Mouse (Mus musculus): ENCODE results near the gene Mroh3. TPM values are rescaled to one million over a fixed set of nuclear protein-coding genes. Genes with fewer than 3 reads are reported as not detected.

The Mroh3 gene
- polyA plus RNA-seq, 1 experiment from 2014 or later, result not detected

GRCm38 (mm10) chr1:136231596-136231995 is 19.0 kb upstream of the Mroh3 start:
- Histone ChIP-seq H3K4me3 (ENCODE audit: low read length) (0 out of 2 replicates have a peak overlapping the region, but pooled peaks have one; percentile 3), H3K9ac (ENCODE audit: low read depth, low read length) (no peak overlapping the region)

DNA sequence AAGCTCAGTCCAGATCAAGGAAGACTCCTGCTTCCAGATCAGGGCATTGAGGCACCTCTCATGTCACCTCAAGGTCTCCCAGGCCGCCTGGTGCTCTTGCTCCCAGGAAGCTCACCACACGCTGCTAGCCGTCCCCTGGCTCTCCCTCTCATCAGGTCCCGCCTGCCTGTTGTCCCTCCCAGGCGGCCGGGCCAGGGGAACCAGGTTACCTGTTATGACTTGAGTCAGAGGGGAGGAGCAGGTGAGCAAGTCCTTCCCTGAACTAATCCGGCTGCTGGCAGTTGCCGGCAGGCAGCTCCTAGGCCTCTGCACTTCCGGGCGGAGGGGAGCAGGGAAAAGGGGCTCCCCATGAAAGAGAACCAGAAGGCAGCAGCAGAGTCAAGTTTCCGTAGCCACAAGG is 17.6 kb upstream of the Mroh3 start:
- H3K4me2 ChIP-seq (ENCODE audit: low read length), result peak overlapping the region; percentile 13; the same call in 1 of the 2 replicates

More at GRCm38 (mm10) chr1:136231596-136231995, 19.0 kb upstream of the Mroh3 start:
- 7% methylated on average over 6 of the region's 6 CpGs for WGBS
- Histone ChIP-seq H3K4me2 (ENCODE audit: low read length) (peak overlapping the region; percentile 90), H3K9me3 (ENCODE audit: control insufficient read depth, low read length) (no peaks in the 10 kb centered on the region), H3K27ac (ENCODE audit: low read depth, low read length) (no peak overlapping the region), H3K36me3 (ENCODE audit: control insufficient read depth, insufficient read depth, low read length) (no peaks in the 10 kb centered on the region), H3K27me3 (replicated peaks; ENCODE audit: control insufficient read depth, insufficient read depth, low read length) (no peaks in the 10 kb centered on the region), H3K4me1 (ENCODE audit: control insufficient read depth, insufficient read depth, low read depth, low read length) (peaks cover 29% of the 10 kb centered on the region)
- ATAC-seq, result no peak

DNA sequence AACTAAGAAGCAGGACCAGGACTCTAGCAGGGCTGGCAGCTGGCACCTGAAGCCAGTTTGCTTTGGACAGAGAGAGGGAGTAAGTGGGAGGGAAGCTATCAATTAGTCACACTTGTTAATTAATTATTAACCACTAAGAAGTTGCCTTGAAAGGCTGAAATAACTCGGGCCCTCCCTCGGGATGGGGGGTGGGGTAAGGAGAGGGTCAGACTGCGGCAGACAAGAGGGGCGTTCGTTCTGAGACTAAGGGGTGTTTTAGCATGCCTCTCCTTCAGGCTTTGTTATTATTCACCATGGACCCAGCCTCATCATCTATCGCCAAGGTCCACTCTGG is 16.4 kb upstream of the Mroh3 start:
- WGBS, result 20% methylated on average over 6 of the region's 6 CpGs
- Histone ChIP-seq H3K4me1 (ENCODE audit: control insufficient read depth, insufficient read depth, low read depth, low read length) (peaks cover 34% of the 10 kb centered on the region), H3K9me3 (ENCODE audit: control insufficient read depth, low read length) (no peaks in the 10 kb centered on the region), H3K36me3 (ENCODE audit: control insufficient read depth, insufficient read depth, low read length) (no peaks in the 10 kb centered on the region), H3K4me2 (ENCODE audit: low read length) (no peak overlapping the region), H3K9ac (ENCODE audit: low read depth, low read length) (no peak overlapping the region), H3K27ac (ENCODE audit: low read depth, low read length) (no peak overlapping the region), H3K4me3 (ENCODE audit: low read length) (no peak overlapping the region), H3K27me3 (replicated peaks; ENCODE audit: control insufficient read depth, insufficient read depth, low read length) (no peaks in the 10 kb centered on the region)
- no peak for ATAC-seq

More for the DNA sequence above, 17.6 kb upstream of the Mroh3 start:
- H3K36me3 ChIP-seq (ENCODE audit: control insufficient read depth, insufficient read depth, low read length), result no peaks in the 10 kb centered on the region
- no peak overlapping the region for H3K27ac ChIP-seq (ENCODE audit: low read depth, low read length)
- WGBS, result 45% methylated on average over 11 of the region's 11 CpGs
- peak overlapping the region; percentile 20 for H3K9ac ChIP-seq (ENCODE audit: low read depth, low read length)
- ATAC-seq, result no peak
- H3K9me3 ChIP-seq (ENCODE audit: control insufficient read depth, low read length), result no peaks in the 10 kb centered on the region
- peaks cover 33% of the 10 kb centered on the region for H3K4me1 ChIP-seq (ENCODE audit: control insufficient read depth, insufficient read depth, low read depth, low read length)
- H3K27me3 ChIP-seq (replicated peaks; ENCODE audit: control insufficient read depth, insufficient read depth, low read length), result no peaks in the 10 kb centered on the region
- no peak overlapping the region for H3K4me3 ChIP-seq (ENCODE audit: low read length)

DNA sequence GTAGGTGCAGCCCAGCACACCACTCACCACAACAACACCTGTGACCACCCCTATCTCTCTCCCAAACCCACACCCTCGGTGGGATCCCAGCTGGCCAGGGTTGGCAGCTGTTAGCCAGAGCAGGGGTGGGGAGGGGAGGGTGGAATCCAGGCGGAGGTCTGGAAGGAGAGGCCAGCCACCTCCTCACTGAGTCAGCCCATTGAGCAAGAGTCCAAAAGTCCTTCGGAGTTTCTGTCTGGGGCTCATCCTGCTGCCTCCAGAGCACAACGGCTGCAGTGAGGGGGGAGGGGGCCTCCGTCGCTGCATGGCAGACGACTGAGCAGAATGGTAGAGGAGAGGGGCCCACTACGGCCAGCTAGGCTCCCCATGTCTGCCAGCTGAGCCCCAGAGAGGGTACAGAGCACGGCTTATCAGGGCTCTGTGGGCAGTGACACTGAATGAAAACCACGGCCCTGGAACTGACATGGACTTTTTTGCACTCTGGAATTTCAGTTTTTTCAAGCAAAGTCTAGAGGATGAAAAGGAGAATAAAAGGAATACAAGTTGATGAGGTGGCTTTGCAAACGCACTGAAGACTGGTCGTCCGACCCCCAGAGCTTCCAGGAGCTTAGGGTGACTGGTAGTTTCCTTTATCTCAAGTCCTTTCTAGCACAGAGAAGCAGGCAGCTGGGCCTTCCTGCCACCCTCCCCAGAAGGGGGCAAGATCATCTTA is 15.9 kb upstream of the Mroh3 start:
- Histone ChIP-seq H3K27me3 (replicated peaks; ENCODE audit: control insufficient read depth, insufficient read depth, low read length) (no peaks in the 10 kb centered on the region), H3K27ac (ENCODE audit: low read depth, low read length) (no peak overlapping the region), H3K36me3 (ENCODE audit: control insufficient read depth, insufficient read depth, low read length) (no peaks in the 10 kb centered on the region), H3K9me3 (ENCODE audit: control insufficient read depth, low read length) (no peaks in the 10 kb centered on the region), H3K4me1 (ENCODE audit: control insufficient read depth, insufficient read depth, low read depth, low read length) (peaks cover 32% of the 10 kb centered on the region), H3K4me2 (ENCODE audit: low read length) (0 out of 2 replicates have a peak overlapping the region, but pooled peaks have one; percentile 18), H3K4me3 (ENCODE audit: low read length) (no peak overlapping the region), H3K9ac (ENCODE audit: low read depth, low read length) (no peak overlapping the region)
- 9% methylated on average over 13 of the region's 13 CpGs for WGBS
- ATAC-seq, result 0 out of 2 replicates have a peak, but pooled peaks have one; percentile 16

DNA sequence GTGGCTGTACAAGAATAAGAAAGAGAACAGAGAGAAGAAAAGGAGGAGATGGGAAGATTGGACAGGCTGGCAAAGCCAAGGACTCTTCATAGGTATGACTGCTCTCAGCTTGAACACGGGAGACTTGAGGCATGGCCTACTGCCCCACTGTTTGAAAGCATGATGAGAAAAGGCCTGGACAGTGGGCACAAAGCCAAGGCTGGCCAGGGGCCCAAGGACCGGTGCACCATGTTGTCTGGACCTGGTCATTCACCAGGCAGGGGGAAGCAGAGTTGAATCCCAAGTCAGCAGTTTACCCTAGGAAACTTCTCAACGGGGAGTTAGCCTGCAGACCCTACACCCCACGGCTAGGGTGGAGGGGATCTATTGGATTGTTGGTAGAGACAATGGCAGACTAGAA is 15.2 kb upstream of the Mroh3 start:
- Histone ChIP-seq H3K9ac (ENCODE audit: low read depth, low read length) (no peak overlapping the region), H3K4me3 (ENCODE audit: low read length) (no peak overlapping the region), H3K4me2 (ENCODE audit: low read length) (no peak overlapping the region), H3K4me1 (ENCODE audit: control insufficient read depth, insufficient read depth, low read depth, low read length) (peaks cover 26% of the 10 kb centered on the region), H3K36me3 (ENCODE audit: control insufficient read depth, insufficient read depth, low read length) (no peaks in the 10 kb centered on the region), H3K27ac (ENCODE audit: low read depth, low read length) (no peak overlapping the region), H3K27me3 (replicated peaks; ENCODE audit: control insufficient read depth, insufficient read depth, low read length) (no peaks in the 10 kb centered on the region), H3K9me3 (ENCODE audit: control insufficient read depth, low read length) (no peaks in the 10 kb centered on the region)
- WGBS, result 41% methylated on average over 4 of the region's 4 CpGs
- no peak for ATAC-seq

GRCm38 (mm10) chr1:136226626-136227025 is 14.0 kb upstream of the Mroh3 start:
- peaks cover 17% of the 10 kb centered on the region for H3K4me1 ChIP-seq (ENCODE audit: control insufficient read depth, insufficient read depth, low read depth, low read length)

DNA sequence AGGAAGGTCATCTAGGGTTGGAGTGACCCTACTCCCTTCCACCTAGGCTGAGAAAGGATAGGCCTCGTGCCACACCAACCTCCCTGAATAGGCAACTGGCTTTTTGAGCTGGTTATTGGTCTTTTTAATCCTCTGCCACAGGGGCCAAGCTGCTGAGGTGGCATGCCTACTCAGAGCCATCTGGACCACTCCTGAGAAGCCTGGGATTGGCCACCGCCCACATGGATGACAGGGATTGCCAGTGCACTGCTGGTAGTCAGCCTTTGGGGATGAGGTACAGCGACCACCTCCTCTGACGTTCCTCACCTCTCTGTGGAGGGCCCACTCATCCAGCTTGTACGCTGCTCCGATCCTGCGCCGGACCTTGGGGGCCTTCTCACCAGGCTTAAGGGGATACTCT is 13.2 kb upstream of the Mroh3 start:
- Histone ChIP-seq H3K4me2 (ENCODE audit: low read length) (no peak overlapping the region), H3K9ac (ENCODE audit: low read depth, low read length) (no peak overlapping the region), H3K36me3 (ENCODE audit: control insufficient read depth, insufficient read depth, low read length) (no peaks in the 10 kb centered on the region), H3K27me3 (replicated peaks; ENCODE audit: control insufficient read depth, insufficient read depth, low read length) (no peaks in the 10 kb centered on the region), H3K4me3 (ENCODE audit: low read length) (no peak overlapping the region), H3K27ac (ENCODE audit: low read depth, low read length) (no peak overlapping the region), H3K4me1 (ENCODE audit: control insufficient read depth, insufficient read depth, low read depth, low read length) (peaks cover 15% of the 10 kb centered on the region), H3K9me3 (ENCODE audit: control insufficient read depth, low read length) (no peaks in the 10 kb centered on the region)
- WGBS, result 88% methylated on average over 8 of the region's 8 CpGs
- ATAC-seq, result no peak

More at GRCm38 (mm10) chr1:136226626-136227025, 14.0 kb upstream of the Mroh3 start:
- Histone ChIP-seq H3K9ac (ENCODE audit: low read depth, low read length) (no peak overlapping the region), H3K4me3 (ENCODE audit: low read length) (no peak overlapping the region), H3K27me3 (replicated peaks; ENCODE audit: control insufficient read depth, insufficient read depth, low read length) (no peaks in the 10 kb centered on the region), H3K27ac (ENCODE audit: low read depth, low read length) (no peak overlapping the region), H3K4me2 (ENCODE audit: low read length) (no peak overlapping the region), H3K9me3 (ENCODE audit: control insufficient read depth, low read length) (no peaks in the 10 kb centered on the region), H3K36me3 (ENCODE audit: control insufficient read depth, insufficient read depth, low read length) (no peaks in the 10 kb centered on the region)
- no peak for ATAC-seq
- 93% methylated on average over 8 of the region's 8 CpGs for WGBS

- WGBS, result 94% methylated on average over 10 of the region's 10 CpGs
- Histone ChIP-seq H3K4me3 (ENCODE audit: low read length) (no peak overlapping the region), H3K27me3 (replicated peaks; ENCODE audit: control insufficient read depth, insufficient read depth, low read length) (no peaks in the 10 kb centered on the region), H3K9ac (ENCODE audit: low read depth, low read length) (no peak overlapping the region), H3K27ac (ENCODE audit: low read depth, low read length) (no peak overlapping the region), H3K9me3 (ENCODE audit: control insufficient read depth, low read length) (no peaks in the 10 kb centered on the region), H3K4me2 (ENCODE audit: low read length) (no peak overlapping the region), H3K36me3 (ENCODE audit: control insufficient read depth, insufficient read depth, low read length) (no peaks in the 10 kb centered on the region), H3K4me1 (ENCODE audit: control insufficient read depth, insufficient read depth, low read depth, low read length) (peaks cover 11% of the 10 kb centered on the region)
- ATAC-seq, result no peak
These were observed 11.2 kb upstream of the Mroh3 start for GRCm38 (mm10) chr1:136223758-136224342.

DNA sequence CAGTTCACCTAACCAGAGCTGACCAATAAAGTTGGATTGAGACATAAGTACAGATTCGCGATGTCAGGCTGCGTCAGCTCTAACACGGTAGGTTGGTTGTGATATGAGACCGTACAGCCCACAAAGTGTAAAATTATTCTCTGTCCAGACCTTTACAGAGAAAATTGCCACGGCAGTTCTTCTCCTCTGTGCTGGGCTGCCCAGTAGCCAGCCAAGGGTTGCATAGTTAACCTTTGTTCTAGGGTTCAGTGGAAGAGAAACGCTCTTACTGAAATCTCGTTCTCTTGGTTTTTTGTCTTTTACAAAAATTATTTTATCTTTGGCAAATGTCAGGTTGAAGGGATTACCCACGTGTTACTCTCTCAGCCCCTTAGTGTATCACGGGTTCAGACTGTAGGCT is 9.8 kb upstream of the Mroh3 start:
- Histone ChIP-seq H3K36me3 (ENCODE audit: control insufficient read depth, insufficient read depth, low read length) (no peaks in the 10 kb centered on the region), H3K9me3 (ENCODE audit: control insufficient read depth, low read length) (no peaks in the 10 kb centered on the region), H3K4me2 (ENCODE audit: low read length) (no peak overlapping the region), H3K27ac (ENCODE audit: low read depth, low read length) (no peak overlapping the region), H3K27me3 (replicated peaks; ENCODE audit: control insufficient read depth, insufficient read depth, low read length) (no peaks in the 10 kb centered on the region), H3K4me1 (ENCODE audit: control insufficient read depth, insufficient read depth, low read depth, low read length) (peaks cover 7% of the 10 kb centered on the region), H3K9ac (ENCODE audit: low read depth, low read length) (no peak overlapping the region), H3K4me3 (ENCODE audit: low read length) (no peak overlapping the region)
- 84% methylated on average over 10 of the region's 10 CpGs for WGBS
- ATAC-seq, result no peak
